Mouse (Mus musculus): ENCODE measurements around the gene Asz1. TPM values are rescaled to one million over a fixed set of nuclear protein-coding genes. Genes with fewer than 3 reads are reported as not detected.

Asz1 gene
- 0.04 TPM in 1 of 2 replicates, not detected in the other for polyA plus RNA-seq (2012; rRNA removed)

GRCm38 (mm10) chr6:18108934-18109333 lies at the start of gene Asz1:
Gene Asz1 (minus strand): TSS chr6:18109061.

GRCm38 (mm10) chr6:18029746-18030656 lies 78.9 kb downstream of the Asz1 start, which contains the start of gene Wnt2:
Gene Wnt2 (minus strand): TSS chr6:18030585.

Other genes starting within 250 kb of the Asz1 start
- gene Wnt2, start 78.5 kb downstream of the Asz1 start, polyA plus RNA-seq (2012; rRNA removed): 0.32 and 1.5 TPM in 2 replicates
- gene Cftr, start 61.6 kb upstream of the Asz1 start, polyA plus RNA-seq (2012; rRNA removed): 0.66 and 0.87 TPM in 2 replicates